Mouse (Mus musculus): Measurements from ENCODE around the gene Zc3h12b. TPM values are rescaled to one million over a fixed set of nuclear protein-coding genes. Genes with fewer than 3 reads are reported as not detected.

The Zc3h12b gene
- polyA plus RNA-seq, 1 experiment = 0.69 TPM

- TF ChIP-seq POLR2A (IDR thresholded peaks at IDR 0.05; ENCODE audit: low read depth, low read length) (no peak), CTCF (conservative IDR thresholded peaks at IDR 0.05; ENCODE audit: insufficient read depth, insufficient read length, low read depth, low read length) (no peak)
- no peaks in the 10 kb centered on the region for H3K36me3 ChIP-seq (ENCODE audit: control insufficient read depth, insufficient read depth, low read length)
- 77% methylated on average over 2 of the region's 2 CpGs for WGBS
- H3K4me3 ChIP-seq (ENCODE audit: insufficient read depth, low read depth, low read length) = no peak overlapping the region
- no peaks in the 10 kb centered on the region for H3K27me3 ChIP-seq (replicated peaks; ENCODE audit: control insufficient read depth, insufficient read depth, low read length)
- H3K4me1 ChIP-seq (ENCODE audit: control insufficient read depth, insufficient read depth, low read length) = no peaks in the 10 kb centered on the region
- DNase-seq = no peak
- H3K27ac ChIP-seq (ENCODE audit: insufficient read depth, low read depth, low read length) = no peak overlapping the region
Measured at GRCm38 (mm10) chrX:95963366-95963765, 251.9 kb downstream of the Zc3h12b start.

DNA sequence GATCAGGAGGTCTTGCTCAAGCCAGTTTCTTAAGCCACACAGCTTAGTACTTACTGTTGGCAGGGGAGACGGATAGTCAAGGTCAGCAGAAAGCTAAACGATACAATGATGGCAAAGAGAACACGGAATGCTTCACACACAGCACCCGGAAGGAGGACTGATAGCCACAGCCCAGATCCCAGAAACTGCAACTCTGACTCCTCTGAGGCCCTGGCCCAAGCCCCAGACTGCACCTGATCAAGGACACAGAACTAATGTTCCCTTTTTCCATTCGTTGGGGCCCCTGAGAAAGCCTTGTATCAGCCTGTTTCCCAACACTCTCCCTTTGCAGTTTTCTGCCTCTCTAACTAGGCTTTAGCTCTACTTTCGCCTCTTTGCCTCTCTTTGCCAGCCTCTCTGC is 253.6 kb downstream of the Zc3h12b start:
- TF ChIP-seq CTCF (conservative IDR thresholded peaks at IDR 0.05; ENCODE audit: insufficient read depth, insufficient read length, low read depth, low read length) = no peak
- TF ChIP-seq POLR2A (IDR thresholded peaks at IDR 0.05; ENCODE audit: low read depth, low read length) = no peak
- H3K4me1 ChIP-seq (ENCODE audit: control insufficient read depth, insufficient read depth, low read length) = no peaks in the 10 kb centered on the region
- H3K4me3 ChIP-seq (ENCODE audit: insufficient read depth, low read depth, low read length) = no peak overlapping the region
- H3K27ac ChIP-seq (ENCODE audit: insufficient read depth, low read depth, low read length) = no peak overlapping the region
- H3K36me3 ChIP-seq (ENCODE audit: control insufficient read depth, insufficient read depth, low read length) = no peaks in the 10 kb centered on the region
- no peaks in the 10 kb centered on the region for H3K27me3 ChIP-seq (replicated peaks; ENCODE audit: control insufficient read depth, insufficient read depth, low read length)
- WGBS = 64% methylated on average over 6 of the region's 6 CpGs
- no peak for DNase-seq

- no peak overlapping the region for H3K27ac ChIP-seq (ENCODE audit: insufficient read depth, low read depth, low read length)
- DNase-seq = peak; percentile 24
Measured at GRCm38 (mm10) chrX:95967847-95968593, 256.5 kb downstream of the Zc3h12b start.

GRCm38 (mm10) chrX:95968594-95968965 is 257.1 kb downstream of the Zc3h12b start:
- Histone ChIP-seq H3K36me3 (ENCODE audit: control insufficient read depth, insufficient read depth, low read length) (no peaks in the 10 kb centered on the region), H3K4me1 (ENCODE audit: control insufficient read depth, insufficient read depth, low read length) (no peaks in the 10 kb centered on the region), H3K27me3 (replicated peaks; ENCODE audit: control insufficient read depth, insufficient read depth, low read length) (no peaks in the 10 kb centered on the region), H3K4me3 (ENCODE audit: insufficient read depth, low read depth, low read length) (peak overlapping the region; percentile 66), H3K27ac (ENCODE audit: insufficient read depth, low read depth, low read length) (no peak overlapping the region)
- TF ChIP-seq CTCF (conservative IDR thresholded peaks at IDR 0.05; ENCODE audit: insufficient read depth, insufficient read length, low read depth, low read length) = no peak
- TF ChIP-seq POLR2A (IDR thresholded peaks at IDR 0.05; ENCODE audit: low read depth, low read length) = no peak
- 0% methylated on average over 6 of the region's 6 CpGs for WGBS
- DNase-seq = peak; percentile 71

More at GRCm38 (mm10) chrX:95967847-95968593, 256.5 kb downstream of the Zc3h12b start:
- no peaks in the 10 kb centered on the region for H3K4me1 ChIP-seq (ENCODE audit: control insufficient read depth, insufficient read depth, low read length)
- H3K4me3 ChIP-seq (ENCODE audit: insufficient read depth, low read depth, low read length) = peak overlapping the region; percentile 66
- WGBS = 3% methylated on average over 19 of the region's 28 CpGs
- no peaks in the 10 kb centered on the region for H3K36me3 ChIP-seq (ENCODE audit: control insufficient read depth, insufficient read depth, low read length)
- 0 out of 2 replicates have a peak, but pooled peaks have one; percentile 21 for TF ChIP-seq CTCF (conservative IDR thresholded peaks at IDR 0.05; ENCODE audit: insufficient read depth, insufficient read length, low read depth, low read length)
- TF ChIP-seq POLR2A (IDR thresholded peaks at IDR 0.05; ENCODE audit: low read depth, low read length) = no peak
- H3K27me3 ChIP-seq (replicated peaks; ENCODE audit: control insufficient read depth, insufficient read depth, low read length) = no peaks in the 10 kb centered on the region

DNA sequence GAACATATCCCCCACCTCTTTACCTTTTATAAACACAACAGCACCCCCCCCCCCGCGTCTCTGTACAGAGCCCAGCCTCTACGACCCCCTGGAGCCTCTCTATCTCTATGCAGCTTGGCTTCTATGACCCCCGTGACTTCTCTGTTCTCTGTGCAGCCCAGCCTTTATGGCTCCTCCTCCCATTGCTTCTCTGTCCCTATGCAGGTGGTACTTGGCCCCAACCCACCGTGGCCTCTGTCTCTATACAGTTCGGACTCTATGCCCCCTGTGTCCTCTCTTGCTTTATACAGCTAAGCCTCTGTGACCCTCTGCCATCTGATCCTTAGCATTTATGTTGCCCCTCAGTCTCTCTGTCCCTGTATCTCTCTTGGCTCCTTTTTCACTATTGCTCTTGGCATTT is 257.6 kb downstream of the Zc3h12b start:
- DNase-seq = no peak
- H3K4me1 ChIP-seq (ENCODE audit: control insufficient read depth, insufficient read depth, low read length) = no peaks in the 10 kb centered on the region
- H3K4me3 ChIP-seq (ENCODE audit: insufficient read depth, low read depth, low read length) = no peak overlapping the region
- WGBS = 57% methylated on average over 6 of the region's 6 CpGs
- H3K27ac ChIP-seq (ENCODE audit: insufficient read depth, low read depth, low read length) = no peak overlapping the region
- H3K27me3 ChIP-seq (replicated peaks; ENCODE audit: control insufficient read depth, insufficient read depth, low read length) = no peaks in the 10 kb centered on the region
- H3K36me3 ChIP-seq (ENCODE audit: control insufficient read depth, insufficient read depth, low read length) = no peaks in the 10 kb centered on the region
- TF ChIP-seq POLR2A (IDR thresholded peaks at IDR 0.05; ENCODE audit: low read depth, low read length) = no peak
- no peak for TF ChIP-seq CTCF (conservative IDR thresholded peaks at IDR 0.05; ENCODE audit: insufficient read depth, insufficient read length, low read depth, low read length)

GRCm38 (mm10) chrX:95969936-95970335 is 258.5 kb downstream of the Zc3h12b start:
- TF ChIP-seq POLR2A (IDR thresholded peaks at IDR 0.05; ENCODE audit: low read depth, low read length) = no peak
- TF ChIP-seq CTCF (conservative IDR thresholded peaks at IDR 0.05; ENCODE audit: insufficient read depth, insufficient read length, low read depth, low read length) = no peak

More at GRCm38 (mm10) chrX:95969936-95970335, 258.5 kb downstream of the Zc3h12b start:
- WGBS = 95% methylated on average over 9 of the region's 9 CpGs
- H3K27ac ChIP-seq (ENCODE audit: insufficient read depth, low read depth, low read length) = no peak overlapping the region
- H3K27me3 ChIP-seq (replicated peaks; ENCODE audit: control insufficient read depth, insufficient read depth, low read length) = no peaks in the 10 kb centered on the region
- H3K4me3 ChIP-seq (ENCODE audit: insufficient read depth, low read depth, low read length) = no peak overlapping the region
- no peaks in the 10 kb centered on the region for H3K4me1 ChIP-seq (ENCODE audit: control insufficient read depth, insufficient read depth, low read length)
- DNase-seq = no peak
- no peaks in the 10 kb centered on the region for H3K36me3 ChIP-seq (ENCODE audit: control insufficient read depth, insufficient read depth, low read length)

Other genes starting within 250 kb of the Zc3h12b start
- gene Asb12, start 153.7 kb upstream of the Zc3h12b start, polyA plus RNA-seq (2012; rRNA removed) = 0.86 TPM in 1 of 2 replicates, not detected in the other
- not detected in 2 replicates for gene Pfn5, start 153.6 kb upstream of the Zc3h12b start, polyA plus RNA-seq (2012; rRNA removed)
- gene Zc4h2, start 53.2 kb upstream of the Zc3h12b start, polyA plus RNA-seq (2012; rRNA removed) = 1.6 and 2.0 TPM in 2 replicates
- gene Las1l, start 245.3 kb downstream of the Zc3h12b start, polyA plus RNA-seq (2012; rRNA removed) = 17.1 and 20.8 TPM in 2 replicates